Mouse (Mus musculus) liver, adult 2 months (tissue): ENCODE results near the gene Lcorl.

Source experiments
- CTCF ChIP-seq: fragments of 200-500 bp; IDR thresholded peaks from 2 replicates; pipeline ENCODE4 v1.5.1; 2011; ENCODE audit warnings: low read depth, low read length, control low read depth
- POLR2A ChIP-seq: fragments of 200-500 bp; IDR thresholded peaks from 2 replicates; pipeline ENCODE4 v1.6.1; 2011; ENCODE audit warnings: low read length, control low read depth; ENCODE audit not compliant: insufficient read depth; ENCODE audit errors: extremely low read depth

- no peak for TF ChIP-seq POLR2A
- no peak for TF ChIP-seq CTCF
These were observed 45.8 kb upstream of the Lcorl start for GRCm38 (mm10) chr5:45903246-45903645.
